Mouse (Mus musculus) myocyte (in vitro differentiated cells): ENCODE measurements around the gene Prss2. TPM values are rescaled to one million over a fixed set of nuclear protein-coding genes. Genes with fewer than 3 reads are reported as not detected.
A peak's percentile ranks its signal among the peaks of the same experiment; 100 is the strongest.

ENCODE experiments used
- H3K27me3 ChIP-seq: one replicate; pipeline ENCODE4 v1.6.1; 2011; ENCODE audit not compliant: control insufficient read depth, insufficient read depth, insufficient read length
- H3K36me3 ChIP-seq: one replicate; pipeline ENCODE4 v1.6.1; 2011; ENCODE audit not compliant: control insufficient read depth, insufficient read depth
- H3K4me2 ChIP-seq: one replicate; pipeline ENCODE4 v1.6.1; 2011; ENCODE audit warnings: low read depth, control low read depth
- H3K4me3 ChIP-seq: one replicate; pipeline ENCODE4 v1.5.1; 2011; ENCODE audit warnings: mild to moderate bottlenecking, control low read depth, moderate library complexity
- H3K79me2 ChIP-seq: one replicate; pipeline ENCODE4 v1.6.1; 2011; ENCODE audit not compliant: control insufficient read depth, insufficient read depth
- H3ac ChIP-seq: one replicate; pipeline ENCODE4 v1.6.1; 2011; ENCODE audit not compliant: control insufficient read depth, insufficient read length
- CEBPB ChIP-seq: IDR thresholded peaks from 2 replicates; pipeline ENCODE4 v1.6.1; 2011; ENCODE audit warnings: mild to moderate bottlenecking, moderate library complexity; ENCODE audit not compliant: poor library complexity, insufficient read depth, severe bottlenecking
- E2F4 ChIP-seq: IDR thresholded peaks from one replicate; pipeline ENCODE4 v1.6.1; 2011; ENCODE audit warnings: mild to moderate bottlenecking, control low read depth, moderate library complexity; ENCODE audit not compliant: insufficient read depth
- MAX ChIP-seq: IDR thresholded peaks from one replicate; pipeline ENCODE4 v1.6.1; 2011; ENCODE audit warnings: low read depth, mild to moderate bottlenecking, control low read depth
- MYOD1 ChIP-seq, 3 experiments: IDR thresholded peaks; one replicate each; pipeline ENCODE4 v1.6.1; 2011; ENCODE audit warnings: control low read depth in 2 of 3, low read depth in 2 of 3, mild to moderate bottlenecking in 2 of 3, moderate library complexity in 1 of 3; ENCODE audit not compliant: insufficient read length in 2 of 3, control insufficient read depth in 1 of 3
- MYOG ChIP-seq, 3 experiments: IDR thresholded peaks; one replicate each; pipeline ENCODE4 v1.6.1; 2011; ENCODE audit warnings: control low read depth in 2 of 3, low read depth in 2 of 3, mild to moderate bottlenecking in 2 of 3; ENCODE audit not compliant: insufficient read length in 2 of 3, control insufficient read depth in 1 of 3, insufficient read depth in 1 of 3
- POLR2A ChIP-seq: IDR thresholded peaks from one replicate; pipeline ENCODE4 v1.6.1; 2011; ENCODE audit warnings: low read depth, mild to moderate bottlenecking, control low read depth, moderate library complexity; ENCODE audit not compliant: insufficient read length
- POLR2AphosphoS2 ChIP-seq: IDR thresholded peaks from one replicate; pipeline ENCODE4 v1.6.1; 2011; ENCODE audit warnings: low read depth, control low read depth; ENCODE audit not compliant: insufficient read length
- REST ChIP-seq: IDR thresholded peaks from one replicate; pipeline ENCODE4 v1.6.1; 2011; ENCODE audit warnings: mild to moderate bottlenecking, control low read depth, moderate library complexity; ENCODE audit not compliant: insufficient read depth, insufficient read length
- SRF ChIP-seq: IDR thresholded peaks from one replicate; pipeline ENCODE4 v1.6.1; 2011; ENCODE audit warnings: low read depth; ENCODE audit not compliant: control insufficient read depth, insufficient read length
- TCF12 ChIP-seq: IDR thresholded peaks from one replicate; pipeline ENCODE4 v1.6.1; 2011; ENCODE audit warnings: mild to moderate bottlenecking, control low read depth; ENCODE audit not compliant: poor library complexity, insufficient read depth, severe bottlenecking
- TCF3 ChIP-seq: IDR thresholded peaks from one replicate; pipeline ENCODE4 v1.6.1; 2011; ENCODE audit warnings: low read depth, control low read depth; ENCODE audit not compliant: insufficient read length
- USF1 ChIP-seq: IDR thresholded peaks from one replicate; pipeline ENCODE4 v1.6.1; 2011; ENCODE audit warnings: low read depth, mild to moderate bottlenecking, control low read depth, moderate library complexity
- polyA plus RNA-seq: library from polyadenylated mRNA; unstranded; fragments of >200 nt; fragmentation: generic; extraction: Trizol; gene quantifications from one replicate; pipeline ENCODE4 v1.2.1, GENCODE M21; 2012; ENCODE audit warnings: missing spikeins

The Prss2 gene
- polyA plus RNA-seq, 1 experiment, result 0.14 TPM

- TF ChIP-seq TCF3 (no peak), REST (no peak), E2F4 (no peak), TCF12 (no peak), POLR2A (no peak), CEBPB (no peak), SRF (no peak), MAX (no peak), USF1 (no peak), MYOD1 (IDR thresholded peaks at IDR 0.05; ENCODE audit: control insufficient read depth in 1 of 3, insufficient read length in 2 of 3, low read depth in 2 of 3) (no peak), POLR2AphosphoS2 (no peak), MYOG (IDR thresholded peaks at IDR 0.05; ENCODE audit: control insufficient read depth in 1 of 3, insufficient read depth in 1 of 3, insufficient read length in 2 of 3, low read depth in 2 of 3) (no peak)
- H3K36me3 ChIP-seq, result no peaks in the 10 kb centered on the region
- H3K79me2 ChIP-seq, result no peaks in the 10 kb centered on the region
- no peaks in the 10 kb centered on the region for H3K27me3 ChIP-seq
- no peak overlapping the region for H3K4me2 ChIP-seq
- H3ac ChIP-seq, result no peak overlapping the region
- no peak overlapping the region for H3K4me3 ChIP-seq
These were observed 22.9 kb downstream of the Prss2 start for GRCm38 (mm10) chr6:41544381-41544924.

- H3K27me3 ChIP-seq, result no peaks in the 10 kb centered on the region
- H3K79me2 ChIP-seq, result no peaks in the 10 kb centered on the region
- TF ChIP-seq SRF (no peak), REST (no peak), MAX (no peak), MYOD1 (IDR thresholded peaks at IDR 0.05; ENCODE audit: control insufficient read depth in 1 of 3, insufficient read length in 2 of 3, low read depth in 2 of 3) (no peak), MYOG (IDR thresholded peaks at IDR 0.05; ENCODE audit: control insufficient read depth in 1 of 3, insufficient read depth in 1 of 3, insufficient read length in 2 of 3, low read depth in 2 of 3) (no peak), USF1 (no peak), E2F4 (no peak), POLR2AphosphoS2 (no peak), TCF12 (no peak), CEBPB (no peak), TCF3 (no peak), POLR2A (no peak)
- no peak overlapping the region for H3ac ChIP-seq
- no peak overlapping the region for H3K4me3 ChIP-seq
- H3K4me2 ChIP-seq, result no peak overlapping the region
- H3K36me3 ChIP-seq, result no peaks in the 10 kb centered on the region
These were observed 23.7 kb downstream of the Prss2 start for GRCm38 (mm10) chr6:41545266-41545665.

- Histone ChIP-seq H3K4me2 (no peak overlapping the region), H3K36me3 (no peaks in the 10 kb centered on the region), H3K79me2 (no peaks in the 10 kb centered on the region), H3K4me3 (no peak overlapping the region), H3ac (no peak overlapping the region), H3K27me3 (no peaks in the 10 kb centered on the region)
- TF ChIP-seq TCF12 (no peak), CEBPB (no peak), MYOD1 (IDR thresholded peaks at IDR 0.05; ENCODE audit: control insufficient read depth in 1 of 3, insufficient read length in 2 of 3, low read depth in 2 of 3) (no peak), MAX (no peak), USF1 (no peak), REST (no peak), TCF3 (no peak), MYOG (IDR thresholded peaks at IDR 0.05; ENCODE audit: control insufficient read depth in 1 of 3, insufficient read depth in 1 of 3, insufficient read length in 2 of 3, low read depth in 2 of 3) (no peak), E2F4 (no peak), SRF (no peak), POLR2A (no peak), POLR2AphosphoS2 (no peak)
These were observed 25.6 kb downstream of the Prss2 start for GRCm38 (mm10) chr6:41547056-41547650.

- Histone ChIP-seq H3K36me3 (no peaks in the 10 kb centered on the region), H3K4me3 (no peak overlapping the region), H3K27me3 (no peaks in the 10 kb centered on the region), H3ac (no peak overlapping the region), H3K79me2 (no peaks in the 10 kb centered on the region), H3K4me2 (peak overlapping the region; percentile 46)
- TF ChIP-seq E2F4 (no peak), CEBPB (no peak), POLR2A (no peak), MYOD1 (IDR thresholded peaks at IDR 0.05; ENCODE audit: control insufficient read depth in 1 of 3, insufficient read length in 2 of 3, low read depth in 2 of 3) (no peak), REST (no peak), TCF3 (no peak), MYOG (IDR thresholded peaks at IDR 0.05; ENCODE audit: control insufficient read depth in 1 of 3, insufficient read depth in 1 of 3, insufficient read length in 2 of 3, low read depth in 2 of 3) (no peak), MAX (no peak), USF1 (no peak), SRF (no peak), TCF12 (no peak), POLR2AphosphoS2 (no peak)
These were observed 26.7 kb downstream of the Prss2 start for GRCm38 (mm10) chr6:41548286-41548685.
